Mouse (Mus musculus) small intestine, adult 2 months (tissue): ENCODE data around the gene Pan3.

Experiments used
- CTCF ChIP-seq: fragments of 200-500 bp; IDR thresholded peaks from 2 replicates; pipeline ENCODE4 v1.5.1; 2012; ENCODE audit warnings: low read depth, mild to moderate bottlenecking, control low read depth, inconsistent platforms, low read length, moderate library complexity, mixed read lengths; ENCODE audit not compliant: insufficient replicate concordance, insufficient read length; ENCODE audit errors: extremely low read depth
- POLR2A ChIP-seq: fragments of 200-500 bp; IDR thresholded peaks from 2 replicates; pipeline ENCODE4 v1.6.1; 2012; ENCODE audit warnings: low read depth, mild to moderate bottlenecking, control low read depth, inconsistent platforms, low read length, moderate library complexity

DNA sequence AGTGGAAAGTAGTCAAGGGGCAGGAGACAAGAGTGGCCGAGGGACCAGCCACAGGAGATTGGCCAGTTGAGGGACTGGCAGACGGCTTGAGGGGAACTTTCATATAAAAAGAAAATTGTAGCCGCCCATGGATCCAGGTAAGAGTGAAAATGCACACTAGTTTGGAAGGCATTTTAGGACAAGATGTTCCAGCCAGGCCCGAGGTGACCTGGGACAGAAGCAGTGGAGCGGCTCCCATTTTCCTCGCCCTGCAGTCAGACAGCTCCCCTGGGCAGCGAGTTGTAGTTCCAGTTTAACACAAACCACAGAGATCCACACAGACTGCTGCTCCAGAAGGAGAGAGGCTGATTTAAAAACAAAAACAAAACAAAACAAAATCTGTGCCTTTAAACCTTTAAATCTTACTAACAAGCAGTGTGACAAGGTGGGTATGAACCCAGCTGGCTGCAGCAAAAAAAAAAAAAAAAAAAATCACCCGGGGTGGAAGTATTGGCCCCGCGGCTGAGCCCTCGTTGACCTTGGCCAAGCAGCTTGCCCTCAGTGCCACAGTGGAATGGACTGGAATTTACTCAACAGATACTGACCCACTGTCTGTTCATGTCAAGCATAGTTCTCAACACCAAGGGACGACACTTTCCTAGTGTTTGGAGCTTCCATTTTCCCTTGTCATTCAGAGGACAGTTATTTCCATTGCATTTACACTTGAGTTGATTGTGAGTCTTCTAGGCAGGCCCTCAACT lies 119.2 kb downstream of the Pan3 start:
- TF ChIP-seq POLR2A (no peak), CTCF (no peak)
